Mouse (Mus musculus): ENCODE results near the gene Diras2.

DNA sequence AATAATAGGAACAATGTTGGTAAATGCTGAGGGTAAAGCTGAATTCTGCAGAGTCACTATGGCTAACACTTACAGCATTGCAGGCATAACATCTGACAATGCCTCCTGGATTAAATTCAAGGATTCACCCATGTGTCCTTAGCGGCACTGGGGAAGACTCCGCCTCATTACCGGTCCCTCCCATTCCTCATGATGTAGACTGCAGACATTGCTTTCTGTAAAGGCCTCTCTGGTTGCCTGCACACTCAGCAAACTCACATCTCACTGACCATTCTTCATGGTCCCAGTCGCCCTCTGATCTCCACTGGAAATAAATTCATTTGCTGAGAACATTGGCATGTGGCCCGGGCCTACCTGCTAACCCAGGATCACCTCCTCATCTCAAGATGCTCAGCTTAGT lies 51.9 kb downstream of the Diras2 start:
- TF ChIP-seq CTCF (IDR thresholded peaks at IDR 0.05; ENCODE audit: extremely low read depth, insufficient read depth, insufficient read length, insufficient replicate concordance) (no peak), POLR2A (IDR thresholded peaks at IDR 0.05; ENCODE audit: low read depth, low read length) (no peak)
